Mouse (Mus musculus) C2C12 (cell line): Measurements from ENCODE around the gene Gm14085. TPM values are rescaled to one million over a fixed set of nuclear protein-coding genes. Genes with fewer than 3 reads are reported as not detected.
"Not testable (repeated sequence)": the region's sequence is repeated elsewhere in the genome, so short reads cannot be mapped to it uniquely, and the experiment has no call there.

Source experiments
- H3K27me3 ChIP-seq: one replicate; pipeline ENCODE4 v1.6.1; 2011; ENCODE audit not compliant: control insufficient read depth, insufficient read depth, insufficient read length
- H3K36me3 ChIP-seq: one replicate; pipeline ENCODE4 v1.6.1; 2011; ENCODE audit not compliant: control insufficient read depth, insufficient read depth
- H3K4me3 ChIP-seq: one replicate; pipeline ENCODE4 v1.5.1; 2011; ENCODE audit warnings: mild to moderate bottlenecking, control low read depth; ENCODE audit not compliant: poor library complexity, insufficient read depth, severe bottlenecking
- H3K79me2 ChIP-seq: one replicate; pipeline ENCODE4 v1.6.1; 2011; ENCODE audit not compliant: control insufficient read depth, insufficient read depth
- H3K79me3 ChIP-seq: one replicate; pipeline ENCODE4 v1.6.1; 2011; ENCODE audit warnings: low read depth, control low read depth
- H3ac ChIP-seq: one replicate; pipeline ENCODE3; 2011; ENCODE audit warnings: low read depth; ENCODE audit not compliant: control insufficient read depth, insufficient read length
- CEBPB ChIP-seq: IDR thresholded peaks from one replicate; pipeline ENCODE4 v1.6.1; 2011; ENCODE audit warnings: low read depth, mild to moderate bottlenecking, control low read depth, moderate library complexity
- CTCF ChIP-seq: IDR thresholded peaks from one replicate; pipeline ENCODE4 v1.5.1; 2011; ENCODE audit not compliant: control insufficient read depth, insufficient read depth, insufficient read length
- FOSL1 ChIP-seq: IDR thresholded peaks from one replicate; pipeline ENCODE4 v1.8.0; 2011; ENCODE audit warnings: mild to moderate bottlenecking, low read length; ENCODE audit not compliant: poor library complexity, insufficient read depth, severe bottlenecking
- MAX ChIP-seq: IDR thresholded peaks from one replicate; pipeline ENCODE4 v1.6.1; 2011; ENCODE audit warnings: mild to moderate bottlenecking, control low read depth
- MYOD1 ChIP-seq: IDR thresholded peaks from one replicate; pipeline ENCODE4 v1.6.1; 2011; ENCODE audit warnings: low read depth; ENCODE audit not compliant: control insufficient read depth, insufficient read length
- MYOG ChIP-seq: IDR thresholded peaks from one replicate; pipeline ENCODE4 v1.6.1; 2011; ENCODE audit not compliant: control insufficient read depth, insufficient read length; ENCODE audit errors: extremely low read depth
- USF1 ChIP-seq: IDR thresholded peaks from one replicate; pipeline ENCODE4 v1.6.1; 2011; ENCODE audit warnings: low read depth, mild to moderate bottlenecking, control low read depth, moderate library complexity
- polyA plus RNA-seq: library from polyadenylated mRNA; unstranded; fragments of >200 nt; fragmentation: generic; extraction: Trizol; gene quantifications from one replicate; pipeline ENCODE4 v1.2.1, GENCODE M21; 2012; ENCODE audit warnings: missing spikeins

Gene Gm14085
- polyA plus RNA-seq, 1 experiment = not detected

GRCm38 (mm10) chr2:122486674-122487073 is 1.9 kb downstream of the Gm14085 start:
- Histone ChIP-seq H3K4me3 (no peak overlapping the region), H3K79me3 (no peaks in the 10 kb centered on the region), H3K79me2 (no peaks in the 10 kb centered on the region), H3K36me3 (no peaks in the 10 kb centered on the region), H3K27me3 (no peaks in the 10 kb centered on the region), H3ac (no peak overlapping the region)
- TF ChIP-seq CEBPB = no peak
- no peak for TF ChIP-seq FOSL1
- TF ChIP-seq CTCF = no peak
- no peak for TF ChIP-seq MYOG
- TF ChIP-seq MYOD1 = no peak
- no peak for TF ChIP-seq MAX
- TF ChIP-seq USF1 = no peak

- H3K79me2 ChIP-seq, H3K79me3 ChIP-seq, H3K4me3 ChIP-seq, H3ac ChIP-seq, H3K27me3 ChIP-seq, H3K36me3 ChIP-seq: not testable (repeated sequence)
Measured at GRCm38 (mm10) chr2:122529696-122530095, 45.0 kb downstream of the Gm14085 start.

- no peak overlapping the region for H3K4me3 ChIP-seq
- H3ac ChIP-seq = no peak overlapping the region
- no peaks in the 10 kb centered on the region for H3K36me3 ChIP-seq
- no peaks in the 10 kb centered on the region for H3K27me3 ChIP-seq
- no peaks in the 10 kb centered on the region for H3K79me2 ChIP-seq
- H3K79me3 ChIP-seq = no peaks in the 10 kb centered on the region
- no peak for TF ChIP-seq FOSL1
- no peak for TF ChIP-seq MYOD1
- no peak for TF ChIP-seq USF1
- TF ChIP-seq CEBPB = no peak
- no peak for TF ChIP-seq MYOG
- TF ChIP-seq CTCF = no peak
- no peak for TF ChIP-seq MAX
Measured at GRCm38 (mm10) chr2:122531290-122531689, 46.5 kb downstream of the Gm14085 start.

GRCm38 (mm10) chr2:122531726-122532125 is 47.0 kb downstream of the Gm14085 start:
- Histone ChIP-seq H3K79me2 (no peaks in the 10 kb centered on the region), H3ac (no peak overlapping the region), H3K4me3 (no peak overlapping the region), H3K27me3 (no peaks in the 10 kb centered on the region), H3K36me3 (no peaks in the 10 kb centered on the region), H3K79me3 (no peaks in the 10 kb centered on the region)
- TF ChIP-seq MYOG (no peak), MAX (no peak), CEBPB (no peak), MYOD1 (no peak), CTCF (no peak), FOSL1 (no peak), USF1 (no peak)

- no peak for TF ChIP-seq USF1
- no peak for TF ChIP-seq CEBPB
- no peak for TF ChIP-seq MAX
- no peak for TF ChIP-seq CTCF
- TF ChIP-seq FOSL1 = no peak
- no peak for TF ChIP-seq MYOG
- no peak for TF ChIP-seq MYOD1
- Histone ChIP-seq H3K79me2 (no peaks in the 10 kb centered on the region), H3K4me3 (no peak overlapping the region), H3ac (no peak overlapping the region), H3K27me3 (no peaks in the 10 kb centered on the region), H3K36me3 (no peaks in the 10 kb centered on the region), H3K79me3 (no peaks in the 10 kb centered on the region)
Measured at GRCm38 (mm10) chr2:122532136-122532801, 47.5 kb downstream of the Gm14085 start.

- Histone ChIP-seq H3K36me3 (no peaks in the 10 kb centered on the region), H3K79me3 (no peaks in the 10 kb centered on the region), H3K27me3 (no peaks in the 10 kb centered on the region), H3ac (no peak overlapping the region), H3K4me3 (no peak overlapping the region), H3K79me2 (no peaks in the 10 kb centered on the region)
- TF ChIP-seq MAX = no peak
- TF ChIP-seq CTCF = no peak
- TF ChIP-seq USF1 = no peak
- no peak for TF ChIP-seq MYOG
- TF ChIP-seq MYOD1 = no peak
- TF ChIP-seq FOSL1 = no peak
- TF ChIP-seq CEBPB = no peak
Measured at GRCm38 (mm10) chr2:122532802-122533186, 48.1 kb downstream of the Gm14085 start.
